Mouse (Mus musculus): ENCODE results near the gene Olfr286.

The Olfr286 gene

DNA sequence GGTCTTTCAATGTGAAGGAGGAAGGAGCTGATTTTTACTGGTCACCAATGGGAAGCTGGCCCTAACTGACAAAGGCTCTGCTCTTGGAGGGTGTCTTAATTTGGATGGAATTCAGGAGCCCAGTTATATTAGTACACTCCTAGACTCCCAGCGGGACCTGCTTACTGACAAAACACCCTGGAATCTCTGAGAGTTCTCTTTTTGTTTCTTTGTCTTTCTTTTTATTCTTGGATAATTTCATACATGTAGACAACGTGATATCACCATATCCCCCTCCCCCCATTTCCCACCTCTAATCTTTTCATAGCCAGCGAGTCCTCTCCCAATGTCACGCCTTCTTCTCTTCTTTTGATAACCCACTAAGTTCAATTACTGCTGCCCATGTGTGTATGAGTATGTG lies at the start of gene Olfr286:
Gene Olfr286 (minus strand): TSS at position 101 of the 400 bp plus-strand sequence.
- no peak for DNase-seq

DNA sequence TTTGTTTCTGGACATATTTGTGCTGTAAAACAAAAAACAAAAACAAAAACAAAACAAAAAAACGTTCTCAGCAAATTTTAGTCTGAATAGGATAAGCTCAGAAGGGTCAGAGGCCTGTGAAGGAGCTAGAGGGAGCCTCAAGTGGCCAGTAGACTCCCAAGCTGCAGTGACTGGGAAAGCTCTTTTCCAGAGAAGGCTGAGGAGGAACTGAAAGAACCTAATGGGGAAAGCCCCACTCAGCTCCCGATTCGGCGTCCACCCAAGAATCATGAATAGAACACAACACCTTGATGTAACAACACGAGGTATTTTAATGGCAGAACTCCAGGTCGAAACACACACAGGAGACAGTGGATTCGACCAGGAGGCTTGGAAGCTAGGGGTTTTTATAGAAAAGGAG lies 23.5 kb upstream of the Olfr286 start:
- DNase-seq: no peak

DNA sequence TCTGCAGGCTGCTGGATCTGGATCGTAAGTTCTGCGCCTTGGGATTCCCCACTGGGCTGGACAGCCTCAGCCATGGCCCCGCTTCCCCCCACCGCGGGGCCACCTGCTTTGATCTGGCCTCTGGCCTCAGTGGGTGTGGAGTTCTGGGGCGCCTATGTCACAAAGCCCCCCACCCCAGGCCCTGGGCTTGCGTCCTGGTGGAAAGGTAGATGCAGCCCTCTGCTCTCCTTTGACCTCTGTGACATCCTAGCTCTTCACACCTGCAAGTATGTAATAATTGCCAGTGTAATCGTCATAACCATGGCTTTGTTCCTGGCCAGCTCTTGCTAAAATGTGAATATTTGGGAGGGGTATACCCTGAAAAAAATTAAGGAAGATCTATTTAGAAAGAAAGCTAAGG lies 22.9 kb upstream of the Olfr286 start, which contains the start of gene H1fnt:
Gene H1fnt (minus strand): TSS at position 101 of the 400 bp plus-strand sequence.
- DNase-seq: no peak

DNA sequence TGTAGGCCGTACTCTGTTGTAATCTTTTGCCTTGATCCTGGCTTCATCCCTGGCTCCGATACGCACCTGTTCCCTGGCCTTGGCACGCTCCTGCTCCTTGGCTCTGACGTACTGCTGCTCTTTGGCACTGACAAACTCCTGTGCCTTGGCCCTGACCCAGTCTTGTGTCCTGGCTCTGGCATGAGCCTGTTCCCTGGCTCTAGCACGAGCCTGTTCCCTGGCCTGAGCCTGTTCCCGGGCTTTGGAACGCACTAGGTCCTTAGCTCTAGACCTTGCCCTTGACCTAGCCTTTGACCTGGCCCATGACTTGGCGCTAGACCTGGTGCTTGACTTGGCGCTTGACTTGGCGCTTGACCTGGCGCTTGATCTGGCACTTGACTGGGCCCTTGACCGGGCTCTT lies 22.0 kb upstream of the Olfr286 start:
- no peak for DNase-seq

DNA sequence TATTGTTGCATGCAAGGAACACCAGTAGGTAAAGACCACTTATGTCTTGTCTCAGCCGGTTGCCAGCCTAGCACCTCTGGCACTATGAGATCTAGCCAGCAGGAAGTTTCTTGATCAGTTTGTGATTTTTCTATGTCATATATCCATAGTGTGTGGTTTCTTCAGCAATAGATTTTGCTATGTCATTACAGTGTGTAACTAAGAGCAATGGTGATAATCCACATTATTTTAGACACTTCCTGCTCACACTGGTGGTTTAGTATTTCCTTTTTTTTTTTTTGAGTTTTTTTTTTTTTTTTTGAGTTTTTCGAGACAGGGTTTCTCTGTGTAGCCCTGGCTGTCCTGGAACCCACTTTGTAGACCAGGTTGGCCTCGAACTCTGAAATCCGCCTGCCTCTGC lies 1.2 kb upstream of the Olfr286 start:
- no peak for DNase-seq

DNA sequence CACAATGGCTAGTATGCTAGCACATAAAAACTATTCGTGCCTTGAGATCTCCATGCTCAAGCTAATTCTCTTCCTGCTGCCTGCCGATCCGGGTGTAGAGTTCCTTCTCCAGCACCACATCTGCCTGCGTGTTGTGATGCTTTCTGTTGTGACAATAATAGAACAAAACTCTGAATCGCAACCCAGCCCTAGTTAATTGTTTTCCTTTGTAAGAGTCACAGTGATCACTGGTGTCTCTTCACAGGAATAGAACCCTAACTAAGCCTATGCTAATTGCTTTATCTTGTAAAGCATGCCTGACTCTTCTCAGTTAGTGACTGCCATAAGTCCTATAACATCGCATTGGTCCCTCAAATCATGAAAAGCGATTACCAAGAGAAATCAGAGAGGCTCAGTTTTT lies 8.2 kb downstream of the Olfr286 start:
- no peak for DNase-seq

DNA sequence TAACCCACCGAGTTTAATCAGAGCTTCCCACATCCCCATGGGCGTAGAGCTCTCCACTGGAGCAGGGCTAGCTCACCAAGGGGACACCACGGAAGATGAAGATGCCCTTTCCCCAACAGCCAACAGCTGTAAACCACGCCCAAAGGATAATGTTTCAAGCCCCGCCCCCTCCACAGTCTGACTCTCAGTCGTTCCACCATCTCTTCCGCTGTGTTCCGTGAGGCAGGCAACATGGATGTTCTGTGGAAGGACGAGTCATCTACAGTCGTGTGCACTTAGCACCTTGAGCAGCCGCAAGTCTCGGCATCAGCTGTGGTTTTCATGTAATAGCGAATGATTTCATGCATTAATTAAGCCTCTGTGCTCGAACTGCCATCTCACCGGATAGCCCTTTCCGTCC lies 8.6 kb downstream of the Olfr286 start:
- DNase-seq: no peak

DNA sequence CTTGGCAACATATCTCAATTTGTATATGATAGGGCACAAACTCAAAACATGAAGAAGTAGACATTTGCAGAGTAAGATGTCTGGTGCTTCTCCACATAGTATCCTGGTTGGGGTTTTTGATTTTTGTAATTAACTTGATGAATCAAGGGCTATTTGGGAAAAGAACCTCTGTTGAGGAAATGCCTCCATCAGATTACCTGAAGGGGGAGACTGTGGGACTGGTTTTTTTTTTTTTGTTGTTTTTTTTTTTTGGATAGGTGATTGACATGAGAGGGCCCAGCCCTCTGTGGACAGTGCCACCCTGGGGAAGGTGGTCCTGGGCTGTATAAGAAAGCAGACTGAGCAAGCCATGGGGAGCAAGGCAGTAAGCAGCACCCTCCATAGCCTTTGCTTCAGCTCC lies 11.9 kb downstream of the Olfr286 start:
- DNase-seq: no peak

DNA sequence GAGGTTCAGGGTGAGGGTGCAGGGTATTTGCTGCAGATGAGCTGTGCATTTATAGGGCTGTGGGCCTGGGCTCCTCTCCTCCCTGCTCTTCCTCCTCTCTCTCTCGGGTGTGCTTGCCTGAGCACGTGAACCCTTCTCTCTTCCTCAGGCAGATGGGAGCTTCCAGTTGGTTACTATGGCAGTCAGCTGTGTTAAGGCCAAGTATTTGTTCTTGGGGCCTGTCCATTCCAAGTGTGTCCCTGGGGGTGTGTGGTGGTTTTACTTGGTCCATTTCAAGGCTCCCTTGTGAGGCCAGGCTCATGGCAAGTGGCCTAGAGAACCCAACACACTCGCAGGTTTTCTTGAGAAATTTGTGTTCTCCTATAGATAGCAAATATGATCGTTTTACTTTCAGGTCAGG lies 13.4 kb downstream of the Olfr286 start, which contains the start of the genes Gm44579 and Olfr287:
Gene Gm44579 (minus strand): TSS at position 101 of the 400 bp plus-strand sequence.
Gene Olfr287 (minus strand): TSS at position 180 of the 400 bp plus-strand sequence.
- no peak for DNase-seq

DNA sequence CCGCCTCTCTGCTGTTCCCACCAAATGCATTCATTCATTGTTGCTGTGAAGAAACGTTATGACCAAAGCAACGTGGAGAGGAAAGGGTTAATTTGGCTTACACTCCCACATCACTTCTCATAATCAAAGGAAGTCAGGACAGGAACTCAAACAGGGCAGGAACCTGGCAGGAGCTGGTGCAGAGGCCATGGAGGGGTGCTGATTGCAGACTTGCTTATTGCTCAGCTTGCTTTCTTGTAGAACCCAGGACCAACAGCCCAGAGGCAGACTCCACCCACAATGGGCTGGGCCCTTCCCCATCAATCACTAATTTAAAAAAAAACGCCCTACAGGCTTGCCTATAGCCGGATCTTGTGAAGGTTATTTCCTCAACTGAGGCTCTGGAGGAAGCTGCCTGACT lies 20.1 kb downstream of the Olfr286 start:
- no peak for DNase-seq

DNA sequence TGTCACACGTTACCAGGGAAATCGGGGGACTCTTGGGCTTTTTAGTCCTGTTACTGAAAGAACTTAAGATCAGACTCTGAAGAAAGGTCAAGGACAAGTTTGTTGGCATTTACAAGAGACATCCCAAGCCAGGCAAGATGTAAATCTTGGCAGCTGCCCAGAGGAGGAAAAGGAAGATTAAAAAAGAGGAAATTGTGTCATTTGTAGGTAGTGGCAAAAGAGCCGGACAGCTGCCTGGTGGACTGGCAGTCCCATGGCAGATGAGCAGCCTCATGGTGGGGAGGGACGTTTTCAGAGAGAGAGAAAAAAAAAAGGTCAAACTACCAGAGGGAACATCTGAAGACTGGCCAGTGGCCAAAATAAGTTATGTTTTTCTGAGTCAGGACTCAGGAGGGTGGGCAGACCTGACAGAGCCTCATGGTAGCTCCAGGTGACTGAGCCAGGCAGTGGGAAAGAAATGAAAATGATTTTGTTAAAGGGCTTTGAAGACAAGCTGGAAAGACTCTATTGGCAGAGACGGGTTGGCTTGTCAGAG lies 20.8 kb downstream of the Olfr286 start:
- DNase-seq: no peak

DNA sequence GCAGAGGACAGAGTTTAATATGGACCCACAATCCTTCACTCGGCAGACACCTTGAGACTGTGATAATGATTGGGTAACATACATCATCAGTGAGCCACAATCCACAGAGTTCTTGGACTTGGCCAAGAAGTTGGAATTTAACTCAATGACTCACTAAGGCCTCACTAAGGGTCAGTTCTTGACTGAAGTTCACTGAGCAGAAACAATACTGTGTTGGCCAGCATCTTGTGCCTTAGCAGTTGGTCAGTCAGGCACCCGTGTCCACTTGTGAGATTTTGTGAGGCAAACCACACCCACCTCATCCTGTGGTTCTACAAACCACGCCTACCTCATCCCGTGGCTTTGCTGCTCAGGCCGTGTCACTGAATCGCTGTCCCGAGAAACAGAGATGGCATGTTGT lies 24.6 kb downstream of the Olfr286 start:
- DNase-seq: no peak

DNA sequence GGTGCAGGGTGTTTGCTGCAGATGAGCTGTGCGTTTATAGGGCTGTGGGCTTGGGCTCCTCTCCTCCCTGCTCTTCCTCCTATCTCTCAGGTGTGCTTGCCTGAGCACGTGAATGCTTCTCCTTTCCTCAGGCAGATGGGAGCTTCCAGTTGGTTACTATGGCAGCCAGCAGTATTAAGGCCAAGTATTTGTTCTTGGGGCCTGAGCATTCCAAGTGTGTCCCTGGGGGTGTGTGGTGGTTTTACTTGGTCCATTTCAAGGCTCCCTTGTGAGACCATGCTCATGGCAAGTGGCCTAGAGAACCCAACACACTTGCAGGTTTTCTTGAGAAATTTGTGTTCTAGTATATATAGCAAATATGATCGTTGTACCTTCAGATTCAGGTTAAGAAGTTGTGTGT lies 38.8 kb downstream of the Olfr286 start, which contains the start of gene Olfr288:
Gene Olfr288 (minus strand): TSS at position 101 of the 400 bp plus-strand sequence.
- no peak for DNase-seq

DNA sequence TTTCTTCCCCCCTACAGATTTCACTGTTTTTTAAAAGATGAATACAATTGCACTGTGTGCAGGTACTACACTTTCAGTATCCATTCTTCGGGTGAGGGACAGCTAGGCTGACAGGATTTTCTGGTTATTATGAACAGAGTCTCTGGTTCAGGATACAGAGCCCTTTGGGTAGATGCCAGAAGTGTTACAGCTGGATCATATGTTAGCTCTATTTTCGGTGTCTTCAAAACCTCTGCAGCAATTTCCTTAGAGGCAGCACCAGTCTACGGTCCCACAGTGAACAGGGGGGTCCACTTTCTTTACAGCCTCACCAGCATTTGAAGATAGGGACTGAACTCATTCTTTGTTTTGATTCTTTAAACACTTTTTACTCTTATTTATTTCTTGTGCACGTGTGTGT lies 49.8 kb downstream of the Olfr286 start:
- no peak for DNase-seq

DNA sequence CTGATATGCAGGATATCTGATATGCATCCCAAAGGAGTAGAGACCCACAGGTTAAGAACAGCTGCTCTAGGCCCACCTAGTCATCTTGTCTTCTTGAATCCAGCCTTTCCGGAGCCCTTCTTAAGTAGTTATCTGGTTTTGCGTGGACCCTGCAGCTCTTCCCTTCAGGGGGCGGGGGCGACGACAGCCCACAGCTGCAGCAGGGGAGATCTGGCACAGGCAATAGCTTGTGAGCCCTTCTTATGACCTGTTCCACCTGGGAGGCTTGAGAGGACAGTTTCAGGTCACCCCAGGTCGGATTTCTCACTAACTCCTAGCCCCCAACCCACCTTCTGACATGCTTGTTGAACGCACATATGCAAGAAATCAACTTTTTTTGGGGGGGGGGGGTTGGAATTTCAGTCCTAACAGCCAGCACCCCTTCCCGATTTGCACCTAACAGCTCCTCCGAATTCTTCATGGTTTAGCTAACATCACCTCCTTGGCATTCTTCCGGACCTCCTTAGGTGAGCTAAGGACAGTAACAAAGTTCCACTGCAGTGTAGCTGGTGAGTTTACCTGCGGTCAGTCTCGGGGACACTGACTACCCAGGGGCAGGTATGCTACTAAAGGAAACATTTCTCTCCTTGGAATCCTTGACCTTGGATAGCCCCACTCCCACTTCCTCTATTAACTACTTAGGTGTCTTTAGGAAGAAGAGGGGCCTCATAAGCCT lies 52.2 kb downstream of the Olfr286 start:
- DNase-seq: no peak

DNA sequence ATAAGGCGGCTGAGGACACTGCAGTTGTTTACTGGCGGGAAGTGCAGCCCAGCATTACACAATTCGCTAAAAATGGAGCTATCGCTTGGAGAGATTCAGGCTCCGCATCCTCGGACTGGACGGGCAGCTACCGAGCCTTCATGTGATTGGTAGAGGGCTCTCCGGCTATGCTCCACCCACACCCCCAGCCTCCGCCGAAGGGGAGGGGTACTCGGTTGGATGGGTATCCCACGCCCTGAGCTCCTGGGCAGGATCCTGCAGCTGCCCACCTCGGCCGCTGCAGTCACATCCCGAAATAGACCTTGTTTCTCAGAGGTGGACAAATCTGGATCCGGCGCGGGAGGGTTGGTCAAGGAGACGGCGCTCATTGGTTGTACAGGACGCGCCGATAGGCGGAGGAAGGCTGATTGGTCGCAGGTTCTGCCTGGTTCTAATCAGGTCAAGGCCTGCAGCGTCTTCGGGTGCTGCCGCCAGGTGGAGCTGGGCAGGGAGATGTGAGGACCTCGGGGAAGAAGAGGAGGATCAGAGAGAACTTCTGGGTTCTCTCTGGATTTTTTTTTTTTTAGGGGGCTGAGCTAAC lies 53.0 kb downstream of the Olfr286 start:
- peak; percentile 87 for DNase-seq

DNA sequence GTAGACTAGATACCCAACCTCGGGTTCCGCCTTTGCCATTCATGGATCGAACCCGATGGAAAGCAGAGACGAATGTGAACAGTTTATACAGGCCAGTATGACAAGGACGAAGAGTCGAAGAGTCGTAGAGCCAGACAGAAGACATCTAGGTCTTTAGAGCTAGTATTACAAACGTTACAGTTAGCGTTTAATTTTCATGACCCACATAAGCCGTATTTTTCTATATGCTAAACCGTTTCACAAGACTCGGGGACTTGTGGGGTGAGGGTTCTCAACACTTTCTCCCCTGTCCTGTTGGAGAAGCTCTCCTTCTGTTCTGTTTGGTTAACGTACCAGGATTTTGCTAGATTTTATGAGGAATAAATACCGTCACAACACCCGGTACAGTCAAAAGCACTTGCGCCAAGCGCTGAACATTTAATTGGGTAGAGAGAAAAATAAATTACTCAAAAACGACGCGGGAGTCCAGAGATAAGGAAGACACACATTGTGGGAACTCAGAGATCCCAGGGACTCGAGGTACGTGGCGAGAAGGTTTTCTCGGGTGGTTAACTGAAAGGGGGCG lies 53.6 kb downstream of the Olfr286 start:
- DNase-seq: no peak

DNA sequence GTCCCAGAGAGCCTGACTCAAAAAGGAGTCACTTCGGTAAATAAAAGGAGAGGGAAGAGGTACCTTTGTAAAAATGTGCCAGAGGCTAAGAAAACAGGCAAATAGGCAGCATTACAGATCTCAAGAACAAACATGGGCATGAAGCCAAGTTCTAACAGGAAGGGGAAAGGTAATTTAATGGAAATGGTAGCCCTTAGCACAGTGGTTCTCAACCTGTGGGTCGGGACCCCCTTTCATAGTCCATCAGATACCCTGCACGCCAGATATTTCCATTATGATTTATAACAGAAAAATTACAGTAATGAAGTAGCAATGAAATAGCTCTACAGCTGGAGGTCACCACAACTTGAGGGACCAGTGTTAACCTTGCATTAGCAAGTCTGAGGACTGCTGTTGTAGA lies 56.9 kb downstream of the Olfr286 start:
- DNase-seq: no peak

All from right cerebral cortex, postnatal 14 days (tissue).